Mouse (Mus musculus): Measurements from ENCODE around the gene Pparg. TPM values are rescaled to one million over a fixed set of nuclear protein-coding genes. Genes with fewer than 3 reads are reported as not detected.

Pparg gene
- polyA plus RNA-seq, 1 experiment from 2014 or later, result 1.4 TPM

- WGBS (ENCODE audit: insufficient replicate concordance), result 39% methylated on average over 2 of the region's 2 CpGs
These were observed 72.0 kb downstream of the Pparg start for GRCm38 (mm10) chr6:115432726-115433125.

DNA sequence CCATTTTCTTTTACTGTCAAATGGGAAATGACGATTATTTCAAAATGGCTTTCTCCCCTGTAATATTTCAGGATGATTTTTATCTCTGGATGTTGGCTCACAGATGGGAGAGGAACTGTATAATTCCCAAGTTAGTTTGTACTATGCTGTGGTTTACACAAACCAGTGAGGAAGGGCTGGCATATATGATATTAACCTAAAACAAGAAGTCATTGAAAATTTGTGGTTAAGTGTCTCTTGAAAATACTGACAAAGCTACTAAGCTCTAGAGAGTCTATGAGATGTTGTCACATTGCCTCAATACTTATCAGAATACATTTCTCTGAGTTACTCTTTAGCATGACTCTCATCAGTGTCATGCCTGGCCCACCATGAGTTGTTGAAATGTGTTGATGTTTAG, 73.3 kb downstream of the Pparg start:
- H3K9ac ChIP-seq, result no peak overlapping the region
- no peak overlapping the region for H3K27ac ChIP-seq
- no peaks in the 10 kb centered on the region for H3K27me3 ChIP-seq (replicated peaks)
- H3K36me3 ChIP-seq, result no peaks in the 10 kb centered on the region
- H3K4me2 ChIP-seq, result no peak overlapping the region
- no peaks in the 10 kb centered on the region for H3K9me3 ChIP-seq (replicated peaks)
- no peak overlapping the region for H3K4me3 ChIP-seq
- no peak for ATAC-seq
- H3K4me1 ChIP-seq, result 0 out of 2 replicates have a peak, but pooled peaks cover 7% of the 10 kb centered on the region
- WGBS (ENCODE audit: insufficient replicate concordance), result 39% methylated on average over 1 of the region's 1 CpGs

More at GRCm38 (mm10) chr6:115432726-115433125, 72.0 kb downstream of the Pparg start:
- Histone ChIP-seq H3K36me3 (no peaks in the 10 kb centered on the region), H3K4me1 (0 out of 2 replicates have a peak, but pooled peaks cover 7% of the 10 kb centered on the region), H3K4me2 (no peak overlapping the region), H3K4me3 (no peak overlapping the region), H3K27ac (no peak overlapping the region), H3K9ac (no peak overlapping the region), H3K27me3 (replicated peaks) (no peaks in the 10 kb centered on the region), H3K9me3 (replicated peaks) (no peaks in the 10 kb centered on the region)
- ATAC-seq, result no peak

DNA sequence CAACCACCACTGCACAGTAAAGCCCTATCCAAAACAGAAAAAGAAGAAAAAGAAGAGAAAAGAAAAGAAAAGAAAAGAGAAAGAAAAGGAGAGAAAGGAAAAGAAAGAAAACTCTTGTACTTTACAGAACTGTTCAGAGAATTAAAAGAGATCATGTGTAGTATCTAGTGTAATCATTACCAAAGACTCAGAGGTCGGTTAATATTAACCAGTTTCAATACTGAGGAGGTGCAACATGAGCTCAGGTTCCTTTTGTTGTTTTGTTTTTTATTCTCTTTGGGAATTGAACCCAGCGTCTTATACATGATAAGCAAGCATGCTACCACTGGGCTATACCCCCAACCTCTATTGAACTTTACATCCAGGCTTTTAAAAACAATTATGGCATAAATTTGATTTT, 74.1 kb downstream of the Pparg start:
- no peak overlapping the region for H3K4me3 ChIP-seq
- H3K36me3 ChIP-seq, result no peaks in the 10 kb centered on the region
- H3K4me1 ChIP-seq, result 0 out of 2 replicates have a peak, but pooled peaks cover 7% of the 10 kb centered on the region
- H3K27ac ChIP-seq, result no peak overlapping the region
- no peak overlapping the region for H3K4me2 ChIP-seq
- 33% methylated on average over 2 of the region's 2 CpGs for WGBS (ENCODE audit: insufficient replicate concordance)
- H3K27me3 ChIP-seq (replicated peaks), result no peaks in the 10 kb centered on the region
- H3K9me3 ChIP-seq (replicated peaks), result no peaks in the 10 kb centered on the region
- H3K9ac ChIP-seq, result no peak overlapping the region
- ATAC-seq, result no peak

- 19% methylated on average over 5 of the region's 5 CpGs for WGBS (ENCODE audit: insufficient replicate concordance)
These were observed 79.7 kb downstream of the Pparg start for GRCm38 (mm10) chr6:115440231-115441006.

GRCm38 (mm10) chr6:115452501-115452900, 91.8 kb downstream of the Pparg start:
- Histone ChIP-seq H3K27ac (no peak overlapping the region), H3K4me2 (no peak overlapping the region), H3K4me3 (no peak overlapping the region), H3K27me3 (replicated peaks) (no peaks in the 10 kb centered on the region), H3K4me1 (no peaks in the 10 kb centered on the region), H3K9ac (no peak overlapping the region), H3K9me3 (replicated peaks) (no peaks in the 10 kb centered on the region), H3K36me3 (no peaks in the 10 kb centered on the region)
- WGBS (ENCODE audit: insufficient replicate concordance), result 52% methylated on average over 1 of the region's 1 CpGs
- no peak for ATAC-seq

More at GRCm38 (mm10) chr6:115440231-115441006, 79.7 kb downstream of the Pparg start:
- H3K9ac ChIP-seq, result no peak overlapping the region
- H3K27ac ChIP-seq, result no peak overlapping the region
- no peaks in the 10 kb centered on the region for H3K27me3 ChIP-seq (replicated peaks)
- H3K36me3 ChIP-seq, result no peaks in the 10 kb centered on the region
- no peak overlapping the region for H3K4me2 ChIP-seq
- H3K4me1 ChIP-seq, result 0 out of 2 replicates have a peak, but pooled peaks cover 7% of the 10 kb centered on the region
- ATAC-seq, result no peak
- H3K9me3 ChIP-seq (replicated peaks), result no peaks in the 10 kb centered on the region
- H3K4me3 ChIP-seq, result no peak overlapping the region

DNA sequence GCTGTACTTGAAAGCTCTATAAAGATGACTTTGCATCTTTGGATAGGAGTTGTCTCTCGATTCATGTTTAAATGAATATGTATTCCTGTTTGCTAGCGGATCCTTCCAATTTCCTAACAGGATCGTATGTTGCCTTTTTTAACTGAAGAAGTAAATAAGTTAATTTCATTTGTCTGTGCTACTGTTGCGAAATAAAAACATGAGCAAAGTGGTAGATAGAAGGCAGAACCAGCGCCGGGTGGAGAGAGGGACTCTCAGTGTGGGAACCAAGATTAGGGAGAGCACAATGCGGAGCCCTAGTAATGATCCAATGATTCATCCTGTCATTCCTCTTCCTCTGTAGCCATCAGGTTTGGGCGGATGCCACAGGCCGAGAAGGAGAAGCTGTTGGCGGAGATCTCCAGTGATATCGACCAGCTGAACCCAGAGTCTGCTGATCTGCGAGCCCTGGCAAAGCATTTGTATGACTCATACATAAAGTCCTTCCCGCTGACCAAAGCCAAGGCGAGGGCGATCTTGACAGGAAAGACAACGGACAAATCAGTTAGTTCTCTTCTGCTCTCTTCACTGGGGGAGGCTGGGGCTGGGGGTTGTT, 102.1 kb downstream of the Pparg start:
- Histone ChIP-seq H3K9me3 (replicated peaks) (no peaks in the 10 kb centered on the region), H3K4me3 (no peak overlapping the region), H3K27ac (no peak overlapping the region), H3K4me2 (no peak overlapping the region), H3K27me3 (replicated peaks) (no peaks in the 10 kb centered on the region), H3K36me3 (no peaks in the 10 kb centered on the region), H3K9ac (no peak overlapping the region), H3K4me1 (peaks cover 11% of the 10 kb centered on the region; the same call in 1 of the 2 replicates)
- WGBS (ENCODE audit: insufficient replicate concordance), result 31% methylated on average over 16 of the region's 16 CpGs
- ATAC-seq, result no peak

GRCm38 (mm10) chr6:115463338-115463737, 102.6 kb downstream of the Pparg start:
- no peaks in the 10 kb centered on the region for H3K36me3 ChIP-seq
- no peak for ATAC-seq
- no peak overlapping the region for H3K27ac ChIP-seq
- H3K9me3 ChIP-seq (replicated peaks), result no peaks in the 10 kb centered on the region
- WGBS (ENCODE audit: insufficient replicate concordance), result 49% methylated on average over 2 of the region's 2 CpGs
- H3K4me2 ChIP-seq, result no peak overlapping the region
- H3K4me3 ChIP-seq, result no peak overlapping the region
- no peak overlapping the region for H3K9ac ChIP-seq
- peaks cover 11% of the 10 kb centered on the region; the same call in 1 of the 2 replicates for H3K4me1 ChIP-seq
- no peaks in the 10 kb centered on the region for H3K27me3 ChIP-seq (replicated peaks)

DNA sequence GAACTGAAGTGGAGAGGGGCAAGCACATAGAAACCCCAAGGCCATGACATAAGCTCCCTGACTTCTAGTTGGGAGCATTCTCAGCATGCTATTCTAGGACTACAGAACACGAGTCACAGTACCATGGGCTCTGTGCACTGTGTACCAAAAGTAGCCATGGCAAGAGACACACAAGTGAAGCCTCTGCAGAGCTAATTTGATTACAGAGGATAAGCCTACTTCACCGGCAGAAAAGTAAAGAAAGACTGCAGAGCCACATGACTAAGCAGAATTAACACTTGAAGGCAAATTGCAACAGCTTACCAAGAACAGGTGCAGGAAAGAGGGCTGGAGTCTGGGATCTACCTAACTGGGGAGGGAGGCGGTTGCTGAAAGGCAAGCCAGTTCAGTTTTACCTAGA, 103.9 kb downstream of the Pparg start:
- ATAC-seq, result no peak

GRCm38 (mm10) chr6:115465463-115465862, 104.7 kb downstream of the Pparg start:
- no peaks in the 10 kb centered on the region for H3K9me3 ChIP-seq (replicated peaks)
- 62% methylated on average over 2 of the region's 2 CpGs for WGBS (ENCODE audit: insufficient replicate concordance)
- no peak overlapping the region for H3K4me2 ChIP-seq
- H3K4me1 ChIP-seq, result peaks cover 11% of the 10 kb centered on the region; the same call in 1 of the 2 replicates
- H3K9ac ChIP-seq, result no peak overlapping the region
- no peak for ATAC-seq
- H3K4me3 ChIP-seq, result no peak overlapping the region
- H3K27ac ChIP-seq, result no peak overlapping the region
- H3K36me3 ChIP-seq, result no peaks in the 10 kb centered on the region
- H3K27me3 ChIP-seq (replicated peaks), result no peaks in the 10 kb centered on the region

More for the DNA sequence above, 103.9 kb downstream of the Pparg start:
- H3K36me3 ChIP-seq, result no peaks in the 10 kb centered on the region
- no peak overlapping the region for H3K27ac ChIP-seq
- no peak overlapping the region for H3K9ac ChIP-seq
- no peak overlapping the region for H3K4me3 ChIP-seq
- H3K27me3 ChIP-seq (replicated peaks), result no peaks in the 10 kb centered on the region
- H3K4me1 ChIP-seq, result peaks cover 11% of the 10 kb centered on the region; the same call in 1 of the 2 replicates
- 29% methylated on average over 3 of the region's 3 CpGs for WGBS (ENCODE audit: insufficient replicate concordance)
- no peak overlapping the region for H3K4me2 ChIP-seq
- no peaks in the 10 kb centered on the region for H3K9me3 ChIP-seq (replicated peaks)

DNA sequence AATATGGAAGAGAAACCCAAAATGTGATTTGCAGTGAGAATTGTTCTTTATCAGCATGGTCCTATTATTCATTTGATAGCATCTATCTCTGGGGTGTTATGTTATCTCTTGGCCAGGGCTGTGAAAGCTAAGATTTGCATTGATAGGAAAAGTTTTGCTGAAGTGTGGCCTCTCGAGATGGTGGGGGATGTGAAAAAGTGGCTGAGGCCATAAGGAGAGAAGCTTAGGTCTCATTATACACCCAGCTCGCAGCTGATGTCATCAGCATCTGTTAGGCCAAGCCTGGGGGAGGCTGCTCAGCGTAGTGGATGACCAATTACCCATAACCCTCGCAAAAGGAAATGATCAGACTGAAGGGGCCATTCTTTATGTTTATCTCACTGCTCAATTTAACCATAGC, 105.1 kb downstream of the Pparg start:
- ATAC-seq, result no peak
- WGBS (ENCODE audit: insufficient replicate concordance), result 17% methylated on average over 4 of the region's 4 CpGs
- H3K9me3 ChIP-seq (replicated peaks), result no peaks in the 10 kb centered on the region
- no peaks in the 10 kb centered on the region for H3K36me3 ChIP-seq
- H3K4me2 ChIP-seq, result no peak overlapping the region
- peaks cover 11% of the 10 kb centered on the region; the same call in 1 of the 2 replicates for H3K4me1 ChIP-seq
- no peaks in the 10 kb centered on the region for H3K27me3 ChIP-seq (replicated peaks)
- no peak overlapping the region for H3K4me3 ChIP-seq
- H3K27ac ChIP-seq, result no peak overlapping the region
- H3K9ac ChIP-seq, result no peak overlapping the region

GRCm38 (mm10) chr6:115466601-115467000, 105.8 kb downstream of the Pparg start:
- WGBS (ENCODE audit: insufficient replicate concordance), result 40% methylated on average over 3 of the region's 3 CpGs
- H3K27ac ChIP-seq, result no peak overlapping the region
- H3K4me1 ChIP-seq, result peaks cover 11% of the 10 kb centered on the region; the same call in 1 of the 2 replicates
- no peak overlapping the region for H3K9ac ChIP-seq
- no peaks in the 10 kb centered on the region for H3K9me3 ChIP-seq (replicated peaks)
- no peak for ATAC-seq
- H3K4me2 ChIP-seq, result no peak overlapping the region
- H3K27me3 ChIP-seq (replicated peaks), result no peaks in the 10 kb centered on the region
- no peak overlapping the region for H3K4me3 ChIP-seq
- H3K36me3 ChIP-seq, result no peaks in the 10 kb centered on the region

All from liver, embryonic 12.5 days (tissue).